ENCODE assay signal across 16 mouse cellular contexts in the genomic region with DNA sequence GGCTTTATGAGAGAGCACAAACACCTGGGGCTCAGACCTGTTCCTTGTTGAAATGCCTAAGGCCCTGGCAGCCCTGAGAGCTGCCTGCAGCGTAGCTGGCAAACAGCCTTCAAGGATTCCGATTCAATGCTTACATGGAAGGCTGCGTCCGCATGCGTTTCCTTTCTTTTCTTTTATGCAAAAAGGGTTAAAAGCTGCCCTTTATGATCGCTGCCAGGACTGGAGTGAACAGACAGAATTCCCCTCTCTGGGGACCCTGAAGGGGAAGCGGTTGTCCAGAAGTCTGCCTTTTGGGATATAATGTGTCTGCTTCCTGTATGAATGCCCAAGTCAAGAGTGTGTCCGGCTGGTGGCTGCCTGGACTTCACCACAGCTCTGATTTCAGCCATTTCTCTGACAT. TPM values are rescaled to one million over a fixed set of nuclear protein-coding genes. Genes with fewer than 3 reads are reported as not detected.
A peak's percentile ranks its signal among the peaks of the same experiment; 100 is the strongest.
DNase-seq lines count a peak whose midpoint lies in the region; ATAC-seq and TF ChIP-seq lines count a peak whose summit lies in the region.
"Had no signal": no experiment of that assay in that cellular context is flagged by ENCODE, and none has a peak within 500 bp of the region (broad histone marks: within the 10 kb centered on the region; RNA-seq: fewer than 3 reads in every experiment).

No protein-coding gene starts in this region.

- H3K27me3 ChIP-seq in forebrain, embryonic 12.5 days, result no peaks in the 10 kb centered on the region
- no peaks in the 10 kb centered on the region for H3K27me3 ChIP-seq in forebrain, embryonic 16.5 days (replicated peaks; ENCODE audit: control insufficient read depth, insufficient read depth, low read length)
- H3K27me3 ChIP-seq in embryonic facial prominence, embryonic 10.5 days (replicated peaks; ENCODE audit: low read depth, poor library complexity, severe bottlenecking), result no peaks in the 10 kb centered on the region
- H3K27me3 ChIP-seq in hindbrain, postnatal 0 days (ENCODE audit: insufficient read depth, low read length), result no peaks in the 10 kb centered on the region
- H3K27me3 ChIP-seq: neural tube, embryonic 15.5 days; Patski; stomach, embryonic 15.5 days had no signal

- no peaks in the 10 kb centered on the region for H3K9me3 ChIP-seq in forebrain, embryonic 12.5 days
- H3K9me3 ChIP-seq in forebrain, embryonic 16.5 days (ENCODE audit: control insufficient read depth, low read length), result no peaks in the 10 kb centered on the region
- H3K9me3 ChIP-seq in embryonic facial prominence, embryonic 10.5 days, result no peaks in the 10 kb centered on the region
- no peaks in the 10 kb centered on the region for H3K9me3 ChIP-seq in hindbrain, postnatal 0 days (ENCODE audit: low read length)
- H3K9me3 ChIP-seq: megakaryocyte, embryonic 14.5 days; neural tube, embryonic 15.5 days; stomach, embryonic 15.5 days had no signal

- intact Hi-C loops in left cerebral cortex, postnatal 4 days (cut with DNase I), result no loop called here
- intact Hi-C loops in left cerebral cortex, postnatal 10 days (cut with DNase I), result no loop called here

- peaks cover 12% of the 10 kb centered on the region for H3K36me3 ChIP-seq in forebrain, embryonic 12.5 days (replicated peaks)
- H3K36me3 ChIP-seq in forebrain, embryonic 16.5 days (ENCODE audit: control insufficient read depth, insufficient read depth), result no peaks in the 10 kb centered on the region
- peaks cover 44% of the 10 kb centered on the region for H3K36me3 ChIP-seq in embryonic facial prominence, embryonic 10.5 days (replicated peaks)
- H3K36me3 ChIP-seq in hindbrain, postnatal 0 days (ENCODE audit: insufficient read depth, low read length), result no peaks in the 10 kb centered on the region
- H3K36me3 ChIP-seq: neural tube, embryonic 15.5 days; stomach, embryonic 15.5 days had no signal

- WGBS in forebrain, embryonic 12.5 days, result 55% methylated on average over 8 of the region's 8 CpGs
- WGBS in forebrain, embryonic 16.5 days, result 19% methylated on average over 8 of the region's 8 CpGs
- 73% methylated on average over 8 of the region's 8 CpGs for WGBS in embryonic facial prominence, embryonic 10.5 days
- WGBS in hindbrain, postnatal 0 days, result 31% methylated on average over 8 of the region's 8 CpGs

- peak overlapping the region; percentile 43; the same call in 1 of the 2 replicates for H3K27ac ChIP-seq in forebrain, embryonic 12.5 days
- H3K27ac ChIP-seq in forebrain, embryonic 16.5 days (ENCODE audit: low read length), result no peak overlapping the region
- peak overlapping the region; percentile 5; the same call in 1 of the 2 replicates for H3K27ac ChIP-seq in embryonic facial prominence, embryonic 10.5 days (replicated peaks)
- H3K27ac ChIP-seq in hindbrain, postnatal 0 days, result 0 out of 2 replicates have a peak overlapping the region, but pooled peaks have one; percentile 26
- H3K27ac ChIP-seq: neural tube, embryonic 15.5 days; stomach, embryonic 15.5 days had no signal

- TF ChIP-seq CTCF in hindbrain, postnatal 0 days (IDR thresholded peaks at IDR 0.05; ENCODE audit: low read depth), result no peak

- H3K4me2 ChIP-seq in forebrain, embryonic 12.5 days, result no peak overlapping the region
- H3K4me2 ChIP-seq in forebrain, embryonic 16.5 days (ENCODE audit: low read length), result no peak overlapping the region
- no peak overlapping the region for H3K4me2 ChIP-seq in hindbrain, postnatal 0 days (ENCODE audit: low read depth, low read length)
- H3K4me2 ChIP-seq: neural tube, embryonic 15.5 days; stomach, embryonic 15.5 days had no signal

- peaks cover 35% of the 10 kb centered on the region for H3K4me1 ChIP-seq in forebrain, embryonic 12.5 days
- H3K4me1 ChIP-seq in forebrain, embryonic 16.5 days (replicated peaks; ENCODE audit: control insufficient read depth, insufficient read depth, low read length), result peaks cover 17% of the 10 kb centered on the region
- H3K4me1 ChIP-seq in embryonic facial prominence, embryonic 10.5 days, result peaks cover 44% of the 10 kb centered on the region
- H3K4me1 ChIP-seq in hindbrain, postnatal 0 days (ENCODE audit: insufficient read depth, low read length), result peaks cover 3% of the 10 kb centered on the region; the same call in 1 of the 2 replicates

- peak; percentile 51 for DNase-seq in left cerebral cortex, postnatal 4 days
- DNase-seq in left cerebral cortex, postnatal 10 days (ENCODE audit: extremely low spot score in 1 of 2, low spot score in 2 of 2), result no peak
- no peak for DNase-seq in embryonic facial prominence, embryonic 10.5 days (ENCODE audit: low spot score)
- DNase-seq in hindbrain, postnatal 0 days (ENCODE audit: low spot score), result peak; percentile 39
- DNase-seq in embryo, embryonic 9.5 days (ENCODE audit: extremely low spot score), result no peak
- no peak for DNase-seq in adrenal gland, adult (ENCODE audit: inconsistent age in 2 of 2, low spot score in 1 of 2)
- DNase-seq: adrenal gland, postnatal 10 days; gastrocnemius, postnatal 14 days; right cerebral cortex, postnatal 25 days had no signal

- no peak for ATAC-seq in forebrain, embryonic 12.5 days (ENCODE audit: low FRiP score)
- ATAC-seq in forebrain, embryonic 16.5 days, result no peak
- ATAC-seq in hindbrain, postnatal 0 days, result no peak
- ATAC-seq: CD4-positive, CD25-positive, alpha-beta regulatory T cell, adult 4 months; Patski had no signal

- no peak overlapping the region for H3K9ac ChIP-seq in forebrain, embryonic 12.5 days
- H3K9ac ChIP-seq in forebrain, embryonic 16.5 days (replicated peaks; ENCODE audit: low read depth, low read length), result no peak overlapping the region
- H3K9ac ChIP-seq in hindbrain, postnatal 0 days (replicated peaks; ENCODE audit: low read length), result no peak overlapping the region
- H3K9ac ChIP-seq: neural tube, embryonic 15.5 days; stomach, embryonic 15.5 days had no signal

- H3K4me3 ChIP-seq in forebrain, embryonic 12.5 days (replicated peaks), result no peak overlapping the region
- no peak overlapping the region for H3K4me3 ChIP-seq in forebrain, embryonic 16.5 days (replicated peaks; ENCODE audit: low read length)
- no peak overlapping the region for H3K4me3 ChIP-seq in embryonic facial prominence, embryonic 10.5 days
- H3K4me3 ChIP-seq in hindbrain, postnatal 0 days (ENCODE audit: low read length), result no peak overlapping the region
- H3K4me3 ChIP-seq: megakaryocyte, embryonic 14.5 days; neural tube, embryonic 15.5 days; stomach, embryonic 15.5 days had no signal

RNA-seq across cellular contexts. Expression of a gene that starts 10.3 kb away (rescaled TPM):
- 9.1 and 9.5 TPM in 2 replicates for polyA plus RNA-seq in forebrain, embryonic 12.5 days (2016; fragmentation: Nextera tagmentation; extraction: Ambion mirVana)
- polyA plus RNA-seq in forebrain, embryonic 16.5 days (2015; fragmentation: Nextera tagmentation; extraction: Ambion mirVana), result 4.5 and 5.9 TPM in 2 replicates
- total RNA-seq in left cerebral cortex, postnatal 4 days (2021), result 10 to 100 TPM; 14.4 to 15.4 TPM
- 10 to 100 TPM; 26.3 to 26.4 TPM for total RNA-seq in left cerebral cortex, postnatal 10 days (2021)
- 8.3 and 8.4 TPM in 2 replicates for polyA plus RNA-seq in embryonic facial prominence, embryonic 10.5 days (2016; fragmentation: Nextera tagmentation; extraction: Ambion mirVana)
- total RNA-seq in hindbrain, postnatal 0 days (2014; rRNA removed), result 28.0 and 28.4 TPM in 2 replicates
- polyA plus RNA-seq in hindbrain, postnatal 0 days (2015; fragmentation: Nextera tagmentation; extraction: Ambion mirVana), result 4.9 and 6.7 TPM in 2 replicates

RNA-seq across cellular contexts. Expression of a gene that starts 23.1 kb away (rescaled TPM):
- polyA plus RNA-seq in forebrain, embryonic 12.5 days (2016; fragmentation: Nextera tagmentation; extraction: Ambion mirVana), result 110 and 114 TPM in 2 replicates
- polyA plus RNA-seq in forebrain, embryonic 16.5 days (2015; fragmentation: Nextera tagmentation; extraction: Ambion mirVana), result 163 and 187 TPM in 2 replicates
- total RNA-seq in left cerebral cortex, postnatal 4 days (2021), result 100 to 1,000 TPM; 106 to 109 TPM
- 100 to 1,000 TPM in 1 of 2 experiments, 10 to 100 TPM in 1; 99.7 to 106 TPM for total RNA-seq in left cerebral cortex, postnatal 10 days (2021)
- polyA plus RNA-seq in embryonic facial prominence, embryonic 10.5 days (2016; fragmentation: Nextera tagmentation; extraction: Ambion mirVana), result 75.3 and 76.9 TPM in 2 replicates
- 152 and 175 TPM in 2 replicates for total RNA-seq in hindbrain, postnatal 0 days (2014; rRNA removed)
- polyA plus RNA-seq in hindbrain, postnatal 0 days (2015; fragmentation: Nextera tagmentation; extraction: Ambion mirVana), result 136 and 141 TPM in 2 replicates

RNA-seq across cellular contexts. Expression of a gene that starts 58.9 kb away (rescaled TPM):
- 174 and 179 TPM in 2 replicates for polyA plus RNA-seq in forebrain, embryonic 12.5 days (2016; fragmentation: Nextera tagmentation; extraction: Ambion mirVana)
- polyA plus RNA-seq in forebrain, embryonic 16.5 days (2015; fragmentation: Nextera tagmentation; extraction: Ambion mirVana), result 133 and 141 TPM in 2 replicates
- 100 to 1,000 TPM; 156 to 163 TPM for total RNA-seq in left cerebral cortex, postnatal 4 days (2021)
- 100 to 1,000 TPM; 130 to 145 TPM for total RNA-seq in left cerebral cortex, postnatal 10 days (2021)
- 137 and 141 TPM in 2 replicates for polyA plus RNA-seq in embryonic facial prominence, embryonic 10.5 days (2016; fragmentation: Nextera tagmentation; extraction: Ambion mirVana)
- total RNA-seq in hindbrain, postnatal 0 days (2014; rRNA removed), result 101 and 104 TPM in 2 replicates
- polyA plus RNA-seq in hindbrain, postnatal 0 days (2015; fragmentation: Nextera tagmentation; extraction: Ambion mirVana), result 103 and 109 TPM in 2 replicates

Comparison
In these comparisons a context has a peak if more than half of its experiments do, and no peak if none do; other contexts are left out.
1. DNase-seq: peak in left cerebral cortex, postnatal 4 days (single experiment) and hindbrain, postnatal 0 days (single experiment); none in left cerebral cortex, postnatal 10 days (0 of 2), embryonic facial prominence, embryonic 10.5 days (single experiment), embryo, embryonic 9.5 days (single experiment) and adrenal gland, adult (0 of 2).